Mouse (Mus musculus) embryonic facial prominence, embryonic 14.5 days (tissue): ENCODE measurements at regions not wholly inside any gene's neighbourhood (a gene's known extent, or its start where the extent isn't known, plus 50 kb on each side); places are given as distances from the start of the nearest gene placed in this dataset.
"Not testable (repeated sequence)": the region's sequence is repeated elsewhere in the genome, so short reads cannot be mapped to it uniquely, and the experiment has no call there.

Experiments used
- ATAC-seq: fragments of 200-750 bp; cut with Nextera tagmentation; 2 replicates; pipeline ENCODE4 v1.8.0; 2017; ENCODE audit warnings: low read depth, moderate number of reproducible peaks, moderate TSS enrichment
- DNase-seq: peaks from one replicate; pipeline ENCODE4 v3.0.0-alpha.2; 2015; ENCODE audit warnings: low spot score
- H3K27ac ChIP-seq: fragments of 300-500 bp; sonication (generic); replicated peaks from 2 replicates; pipeline ENCODE4 v1.5.1; 2014; ENCODE audit warnings: low read depth, mild to moderate bottlenecking, low read length, moderate library complexity
- H3K27me3 ChIP-seq: fragments of 300-500 bp; sonication (generic); replicated peaks from 2 replicates; pipeline ENCODE4 v1.6.1; 2014; ENCODE audit warnings: low read length; ENCODE audit not compliant: control insufficient read depth, insufficient read depth
- H3K36me3 ChIP-seq: fragments of 300-500 bp; sonication (generic); 2 replicates; pipeline ENCODE4 v1.6.1; 2014; ENCODE audit warnings: low read length, mixed read lengths; ENCODE audit not compliant: control insufficient read depth, insufficient read depth
- H3K4me1 ChIP-seq: fragments of 300-500 bp; sonication (generic); 2 replicates; pipeline ENCODE4 v1.6.1; 2014; ENCODE audit warnings: antibody characterized with exemption, low read length; ENCODE audit not compliant: control insufficient read depth, insufficient read depth
- H3K4me2 ChIP-seq: fragments of 300-500 bp; sonication (generic); 2 replicates; pipeline ENCODE4 v1.6.1; 2014; ENCODE audit warnings: low read depth, mild to moderate bottlenecking, low read length, moderate library complexity, mixed read lengths
- H3K4me3 ChIP-seq: fragments of 300-500 bp; sonication (generic); 2 replicates; pipeline ENCODE4 v1.5.1; 2014; ENCODE audit warnings: low read depth, mild to moderate bottlenecking, low read length
- H3K9ac ChIP-seq: fragments of 300-500 bp; sonication (generic); 2 replicates; pipeline ENCODE4 v1.6.1; 2014; ENCODE audit warnings: low read depth, mild to moderate bottlenecking, low read length, moderate library complexity, mixed read lengths
- H3K9me3 ChIP-seq: fragments of 300-500 bp; sonication (generic); 2 replicates; pipeline ENCODE4 v1.6.1; 2016; ENCODE audit warnings: low read length; ENCODE audit not compliant: control insufficient read depth
- WGBS: fragments of 180-500 bp; shearing (Covaris S2); extraction: QIAGEN DNeasy Blood & Tissue Kit; methylation state at CpG from one replicate; pipeline ENCODE4 v1.1.7; 2014; 5-methylcytosine and 5-hydroxymethylcytosine counted together

GRCm38 (mm10) chr1:7671566-7671965 is 2863.9 kb downstream of the Gm37988 start:
- Histone ChIP-seq H3K4me1 (no peaks in the 10 kb centered on the region), H3K27me3 (no peaks in the 10 kb centered on the region), H3K9me3 (no peaks in the 10 kb centered on the region), H3K9ac (no peak overlapping the region), H3K4me2 (no peak overlapping the region), H3K36me3 (no peaks in the 10 kb centered on the region), H3K27ac (no peak overlapping the region), H3K4me3 (no peak overlapping the region)
- ATAC-seq (no peak), DNase-seq (no peak)

- H3K36me3 ChIP-seq, H3K27ac ChIP-seq, H3K4me3 ChIP-seq, DNase-seq, H3K9ac ChIP-seq, ATAC-seq, H3K4me1 ChIP-seq, H3K4me2 ChIP-seq, H3K9me3 ChIP-seq, H3K27me3 ChIP-seq: not testable (repeated sequence)
- 85% methylated on average over 4 of the region's 6 CpGs for WGBS
Measured at GRCm38 (mm10) chr1:7709206-7709605, 2901.5 kb downstream of the Gm37988 start.

GRCm38 (mm10) chr1:7732725-7733124 is 2925.0 kb downstream of the Gm37988 start:
- no peak overlapping the region for H3K27ac ChIP-seq
- no peak for DNase-seq
- no peak overlapping the region for H3K9ac ChIP-seq
- WGBS = 42% methylated on average over 1 of the region's 1 CpGs
- no peak overlapping the region for H3K4me2 ChIP-seq
- ATAC-seq = no peak
- H3K4me3 ChIP-seq = no peak overlapping the region
- H3K9me3 ChIP-seq = no peaks in the 10 kb centered on the region
- no peaks in the 10 kb centered on the region for H3K4me1 ChIP-seq
- no peaks in the 10 kb centered on the region for H3K36me3 ChIP-seq
- no peaks in the 10 kb centered on the region for H3K27me3 ChIP-seq

- no peak overlapping the region for H3K4me3 ChIP-seq
- H3K9ac ChIP-seq = no peak overlapping the region
- H3K27me3 ChIP-seq = no peaks in the 10 kb centered on the region
- DNase-seq (no peak), ATAC-seq (no peak)
- H3K9me3 ChIP-seq = no peaks in the 10 kb centered on the region
- no peaks in the 10 kb centered on the region for H3K4me1 ChIP-seq
- H3K4me2 ChIP-seq = no peak overlapping the region
- H3K36me3 ChIP-seq = no peaks in the 10 kb centered on the region
- no peak overlapping the region for H3K27ac ChIP-seq
- WGBS = 92% methylated on average over 4 of the region's 4 CpGs
Measured at GRCm38 (mm10) chr1:7737331-7737730, 2929.6 kb downstream of the Gm37988 start.

GRCm38 (mm10) chr1:7745887-7746286 is 2938.2 kb downstream of the Gm37988 start:
- Histone ChIP-seq H3K27ac (no peak overlapping the region), H3K9me3 (no peaks in the 10 kb centered on the region), H3K4me1 (no peaks in the 10 kb centered on the region), H3K27me3 (no peaks in the 10 kb centered on the region), H3K4me2 (no peak overlapping the region), H3K4me3 (no peak overlapping the region), H3K9ac (no peak overlapping the region), H3K36me3 (no peaks in the 10 kb centered on the region)
- DNase-seq = no peak
- no peak for ATAC-seq
- WGBS = 64% methylated on average over 5 of the region's 5 CpGs

- peaks cover 5% of the 10 kb centered on the region for H3K4me1 ChIP-seq
- DNase-seq = no peak
- whole genome bisulfite sequencing = 10% methylated on average over 1 of the region's 1 CpGs
Measured at GRCm38 (mm10) chr1:7776720-7777119, 2969.0 kb downstream of the Gm37988 start.

GRCm38 (mm10) chr1:7777191-7778044 is 2969.7 kb downstream of the Gm37988 start:
- no peak overlapping the region for H3K27ac ChIP-seq
- DNase-seq (peak; percentile 41), ATAC-seq (peak; percentile 57; the same call in 1 of the 2 replicates)
- H3K4me1 ChIP-seq = peaks cover 5% of the 10 kb centered on the region
- H3K9ac ChIP-seq = no peak overlapping the region
- H3K36me3 ChIP-seq = no peaks in the 10 kb centered on the region
- 10% methylated on average over 11 of the region's 11 CpGs for WGBS
- H3K9me3 ChIP-seq = no peaks in the 10 kb centered on the region
- H3K4me3 ChIP-seq = no peak overlapping the region
- no peaks in the 10 kb centered on the region for H3K27me3 ChIP-seq
- H3K4me2 ChIP-seq = peak overlapping the region; percentile 37

More at GRCm38 (mm10) chr1:7776720-7777119, 2969.0 kb downstream of the Gm37988 start:
- Histone ChIP-seq H3K27ac (no peak overlapping the region), H3K36me3 (no peaks in the 10 kb centered on the region), H3K4me2 (no peak overlapping the region), H3K4me3 (no peak overlapping the region), H3K27me3 (no peaks in the 10 kb centered on the region), H3K9me3 (no peaks in the 10 kb centered on the region), H3K9ac (no peak overlapping the region)
- no peak for ATAC-seq

GRCm38 (mm10) chr1:7778045-7778565 is 2970.4 kb downstream of the Gm37988 start:
- not testable (repeated sequence) for H3K4me2 ChIP-seq, DNase-seq

GRCm38 (mm10) chr1:7778657-7779056 is 2971.0 kb downstream of the Gm37988 start:
- H3K27ac ChIP-seq = no peak overlapping the region
- DNase-seq (no peak), ATAC-seq (no peak)
- no peak overlapping the region for H3K9ac ChIP-seq
- no peaks in the 10 kb centered on the region for H3K9me3 ChIP-seq
- peaks cover 5% of the 10 kb centered on the region for H3K4me1 ChIP-seq
- no peaks in the 10 kb centered on the region for H3K27me3 ChIP-seq
- 78% methylated on average over 2 of the region's 2 CpGs for WGBS
- H3K4me3 ChIP-seq = no peak overlapping the region
- H3K4me2 ChIP-seq = no peak overlapping the region
- H3K36me3 ChIP-seq = no peaks in the 10 kb centered on the region

More at GRCm38 (mm10) chr1:7778045-7778565, 2970.4 kb downstream of the Gm37988 start:
- not testable (repeated sequence) for H3K9me3 ChIP-seq, H3K4me1 ChIP-seq, H3K9ac ChIP-seq, H3K36me3 ChIP-seq, H3K4me3 ChIP-seq, H3K27me3 ChIP-seq, ATAC-seq, H3K27ac ChIP-seq
- WGBS = 23% methylated on average over 5 of the region's 5 CpGs
